Mouse (Mus musculus): ENCODE results near the gene Otud7a. TPM values are rescaled to one million over a fixed set of nuclear protein-coding genes. Genes with fewer than 3 reads are reported as not detected.

Otud7a gene
- polyA plus RNA-seq, 2 experiments, result 0.01 TPM; not detected in 1

DNA sequence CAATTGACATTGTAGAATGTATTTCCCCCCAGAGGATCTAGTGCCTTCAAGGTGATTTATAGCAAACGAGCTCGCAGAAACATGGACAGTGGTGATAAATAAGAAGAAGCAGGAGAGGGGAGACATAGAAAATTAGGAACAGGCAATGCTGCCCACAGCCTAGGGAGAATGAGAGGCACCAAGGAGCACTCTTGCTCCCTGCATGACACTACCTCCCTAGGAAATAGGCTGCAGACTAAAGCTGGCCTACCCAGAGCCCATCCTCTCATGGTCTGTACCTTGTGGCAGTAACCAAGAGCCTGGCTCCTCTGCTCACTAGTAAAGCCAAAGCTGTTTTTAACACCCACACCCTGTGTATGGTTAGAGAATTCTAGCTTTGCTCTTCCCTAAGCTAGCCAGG, 138.8 kb downstream of the Otud7a start:
- Histone ChIP-seq H3K4me1 (replicated peaks; ENCODE audit: control insufficient read depth in 2 of 2, insufficient read depth in 2 of 2, low read length in 1 of 2) (no peaks in the 10 kb centered on the region), H3K9me3 (ENCODE audit: control insufficient read depth, low read length) (no peaks in the 10 kb centered on the region), H3K4me2 (ENCODE audit: low read depth) (no peak overlapping the region), H3K27me3 (ENCODE audit: control insufficient read depth, insufficient read depth, low read length) (no peaks in the 10 kb centered on the region), H3K4me3 (ENCODE audit: insufficient read depth in 1 of 2, low read depth in 2 of 2, low read length in 2 of 2) (no peak overlapping the region), H3K9ac (replicated peaks) (no peak overlapping the region), H3K27ac (no peak overlapping the region), H3K36me3 (replicated peaks; ENCODE audit: control insufficient read depth, insufficient read depth, low read depth) (no peaks in the 10 kb centered on the region)
- no peak for ATAC-seq (ENCODE audit: insufficient read depth)
- WGBS (ENCODE audit: insufficient replicate concordance), result 68% methylated on average over 2 of the region's 2 CpGs
- no peak for DNase-seq (ENCODE audit: low read depth in 3 of 3, low spot score in 3 of 3)
- TF ChIP-seq EP300 (IDR thresholded peaks at IDR 0.05; ENCODE audit: low read depth) (no peak), CTCF (IDR thresholded peaks at IDR 0.05; ENCODE audit: low read depth) (no peak)

DNA sequence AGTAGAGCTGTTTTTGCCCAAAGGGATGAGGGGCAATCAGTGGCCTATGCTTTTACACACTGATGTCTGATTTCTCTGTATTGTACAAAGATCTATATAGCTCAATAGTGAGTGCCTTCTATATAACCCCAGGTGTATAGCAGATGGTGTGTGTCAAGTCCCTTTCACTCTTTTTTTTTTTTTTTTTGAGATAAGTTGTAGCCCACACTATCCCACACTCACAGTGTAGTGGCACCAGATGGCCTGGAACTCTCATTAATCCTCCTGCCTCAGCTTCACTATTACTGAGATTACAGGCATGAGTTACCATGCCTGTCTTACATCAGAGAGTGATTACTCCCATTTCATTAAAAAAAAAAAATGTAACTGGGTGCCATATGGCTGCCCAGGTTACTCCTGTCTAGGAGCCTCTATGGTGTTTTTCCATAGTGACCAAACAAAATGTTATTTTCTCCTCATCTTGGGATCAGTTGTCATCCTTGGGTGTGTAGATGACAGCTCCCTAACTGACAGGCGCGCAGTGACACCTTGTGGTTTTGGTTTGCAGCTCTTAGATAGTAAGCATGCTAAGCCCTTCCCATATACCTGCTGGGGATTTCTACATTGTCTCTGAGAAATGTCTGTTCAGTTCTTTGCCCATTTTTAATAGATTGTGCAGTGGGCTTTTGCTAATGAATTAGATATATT, 141.8 kb downstream of the Otud7a start:
- ATAC-seq (ENCODE audit: insufficient read depth), result no peak
- DNase-seq (ENCODE audit: low read depth in 3 of 3, low spot score in 3 of 3), result no peak
- H3K4me2 ChIP-seq (ENCODE audit: low read depth), result no peak overlapping the region
- H3K27me3 ChIP-seq (ENCODE audit: control insufficient read depth, insufficient read depth, low read length), result no peaks in the 10 kb centered on the region
- no peak overlapping the region for H3K27ac ChIP-seq
- H3K9me3 ChIP-seq (ENCODE audit: control insufficient read depth, low read length), result no peaks in the 10 kb centered on the region
- H3K36me3 ChIP-seq (replicated peaks; ENCODE audit: control insufficient read depth, insufficient read depth, low read depth), result no peaks in the 10 kb centered on the region
- no peak overlapping the region for H3K4me3 ChIP-seq (ENCODE audit: insufficient read depth in 1 of 2, low read depth in 2 of 2, low read length in 2 of 2)
- H3K4me1 ChIP-seq (replicated peaks; ENCODE audit: control insufficient read depth in 2 of 2, insufficient read depth in 2 of 2, low read length in 1 of 2), result no peaks in the 10 kb centered on the region
- TF ChIP-seq EP300 (IDR thresholded peaks at IDR 0.05; ENCODE audit: low read depth), result no peak
- no peak for TF ChIP-seq CTCF (IDR thresholded peaks at IDR 0.05; ENCODE audit: low read depth)
- no peak overlapping the region for H3K9ac ChIP-seq (replicated peaks)
- WGBS (ENCODE audit: insufficient replicate concordance), result 45% methylated on average over 2 of the region's 2 CpGs

DNA sequence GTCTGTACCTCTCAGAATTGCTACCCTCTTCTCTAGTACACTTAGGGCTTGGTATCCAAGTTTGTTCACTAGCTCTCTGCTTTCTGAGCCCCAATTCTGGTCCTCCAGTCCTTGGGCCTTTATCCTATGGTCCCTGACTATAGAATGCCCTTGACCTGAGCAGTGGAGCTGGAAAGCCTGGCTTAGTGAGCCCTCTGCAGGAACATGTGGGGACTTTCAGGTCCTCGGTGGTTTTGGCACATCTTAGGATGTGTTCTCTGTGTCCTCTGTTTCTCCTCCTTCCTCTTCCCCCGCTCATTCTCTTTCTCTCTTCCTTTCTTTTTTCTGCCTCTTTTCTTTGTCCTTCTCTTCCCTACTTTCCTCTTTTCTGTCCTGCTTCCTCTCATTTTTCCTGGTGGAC, 145.8 kb downstream of the Otud7a start:
- ATAC-seq (ENCODE audit: insufficient read depth) (no peak), DNase-seq (ENCODE audit: low read depth in 3 of 3, low spot score in 3 of 3) (no peak)
- no peak overlapping the region for H3K4me3 ChIP-seq (ENCODE audit: insufficient read depth in 1 of 2, low read depth in 2 of 2, low read length in 2 of 2)
- TF ChIP-seq CTCF (IDR thresholded peaks at IDR 0.05; ENCODE audit: low read depth) (no peak), EP300 (IDR thresholded peaks at IDR 0.05; ENCODE audit: low read depth) (no peak)
- no peak overlapping the region for H3K9ac ChIP-seq (replicated peaks)
- 39% methylated on average over 2 of the region's 2 CpGs for WGBS (ENCODE audit: insufficient replicate concordance)
- no peaks in the 10 kb centered on the region for H3K4me1 ChIP-seq (replicated peaks; ENCODE audit: control insufficient read depth in 2 of 2, insufficient read depth in 2 of 2, low read length in 1 of 2)
- no peaks in the 10 kb centered on the region for H3K36me3 ChIP-seq (replicated peaks; ENCODE audit: control insufficient read depth, insufficient read depth, low read depth)
- no peaks in the 10 kb centered on the region for H3K9me3 ChIP-seq (ENCODE audit: control insufficient read depth, low read length)
- no peaks in the 10 kb centered on the region for H3K27me3 ChIP-seq (ENCODE audit: control insufficient read depth, insufficient read depth, low read length)
- no peak overlapping the region for H3K4me2 ChIP-seq (ENCODE audit: low read depth)
- no peak overlapping the region for H3K27ac ChIP-seq

DNA sequence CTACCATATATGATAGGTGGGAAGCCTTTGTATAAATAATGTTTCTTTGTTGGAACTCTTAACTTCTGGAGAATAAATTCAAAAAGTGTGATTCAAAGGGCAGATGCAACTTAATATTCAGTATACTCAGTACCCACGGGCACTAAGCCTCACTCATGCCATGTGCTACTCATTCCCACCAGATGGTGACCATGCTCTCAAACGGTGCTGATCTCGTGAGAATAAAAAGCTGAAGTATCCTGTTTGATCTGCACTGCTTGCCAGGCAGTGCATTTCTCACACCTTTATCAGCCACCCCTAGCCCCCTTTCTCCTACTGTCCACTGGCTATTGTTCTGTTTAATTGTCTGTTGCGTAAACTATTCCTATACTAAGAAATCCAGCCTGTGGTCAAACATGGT, 146.8 kb downstream of the Otud7a start:
- Histone ChIP-seq H3K4me3 (ENCODE audit: insufficient read depth in 1 of 2, low read depth in 2 of 2, low read length in 2 of 2) (no peak overlapping the region), H3K27ac (no peak overlapping the region), H3K9ac (replicated peaks) (no peak overlapping the region), H3K9me3 (ENCODE audit: control insufficient read depth, low read length) (no peaks in the 10 kb centered on the region), H3K4me2 (ENCODE audit: low read depth) (no peak overlapping the region), H3K4me1 (replicated peaks; ENCODE audit: control insufficient read depth in 2 of 2, insufficient read depth in 2 of 2, low read length in 1 of 2) (no peaks in the 10 kb centered on the region), H3K27me3 (ENCODE audit: control insufficient read depth, insufficient read depth, low read length) (no peaks in the 10 kb centered on the region), H3K36me3 (replicated peaks; ENCODE audit: control insufficient read depth, insufficient read depth, low read depth) (no peaks in the 10 kb centered on the region)
- no peak for DNase-seq (ENCODE audit: low read depth in 3 of 3, low spot score in 3 of 3)
- ATAC-seq (ENCODE audit: insufficient read depth), result no peak
- WGBS (ENCODE audit: insufficient replicate concordance), result 55% methylated on average over 4 of the region's 4 CpGs
- no peak for TF ChIP-seq CTCF (IDR thresholded peaks at IDR 0.05; ENCODE audit: low read depth)
- TF ChIP-seq EP300 (IDR thresholded peaks at IDR 0.05; ENCODE audit: low read depth), result no peak

DNA sequence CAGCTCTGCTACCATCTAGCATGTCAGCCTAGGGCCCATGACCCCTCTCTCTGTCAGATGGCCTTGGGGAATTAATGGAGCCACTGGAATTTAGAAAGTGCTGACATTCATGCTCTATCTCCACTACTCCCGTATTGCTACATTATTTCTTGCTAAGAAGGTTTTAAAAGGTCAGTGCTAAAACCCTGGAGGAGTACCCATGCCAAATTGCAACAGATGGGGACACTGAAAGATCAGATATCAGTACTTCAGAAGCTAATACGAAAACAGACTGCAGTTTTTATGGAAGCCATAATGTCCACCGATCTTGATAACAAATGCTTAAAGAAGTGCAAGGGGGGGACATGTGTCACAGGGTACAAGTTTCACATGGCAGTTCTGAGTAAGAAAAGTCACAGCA, 147.5 kb downstream of the Otud7a start:
- Histone ChIP-seq H3K27me3 (ENCODE audit: control insufficient read depth, insufficient read depth, low read length) (no peaks in the 10 kb centered on the region), H3K9ac (replicated peaks) (no peak overlapping the region), H3K4me3 (ENCODE audit: insufficient read depth in 1 of 2, low read depth in 2 of 2, low read length in 2 of 2) (no peak overlapping the region), H3K4me2 (ENCODE audit: low read depth) (no peak overlapping the region), H3K36me3 (replicated peaks; ENCODE audit: control insufficient read depth, insufficient read depth, low read depth) (no peaks in the 10 kb centered on the region), H3K4me1 (replicated peaks; ENCODE audit: control insufficient read depth in 2 of 2, insufficient read depth in 2 of 2, low read length in 1 of 2) (no peaks in the 10 kb centered on the region), H3K27ac (no peak overlapping the region), H3K9me3 (ENCODE audit: control insufficient read depth, low read length) (no peaks in the 10 kb centered on the region)
- DNase-seq (ENCODE audit: low read depth in 3 of 3, low spot score in 3 of 3) (no peak), ATAC-seq (ENCODE audit: insufficient read depth) (no peak)
- TF ChIP-seq EP300 (IDR thresholded peaks at IDR 0.05; ENCODE audit: low read depth) (no peak), CTCF (IDR thresholded peaks at IDR 0.05; ENCODE audit: low read depth) (no peak)
- WGBS (ENCODE audit: insufficient replicate concordance), result 51% methylated on average over 3 of the region's 3 CpGs
